Mouse (Mus musculus) G1E (cell line): ENCODE data around the gene Psma6. TPM values are rescaled to one million over a fixed set of nuclear protein-coding genes. Genes with fewer than 3 reads are reported as not detected.
A peak's percentile ranks its signal among the peaks of the same experiment; 100 is the strongest.

Experiments used
- ATAC-seq: 2 replicates; pipeline ENCODE4 v1.8.0; 2016; ENCODE audit warnings: mild to moderate bottlenecking; ENCODE audit not compliant: insufficient number of reproducible peaks, poor library complexity, low FRiP score, severe bottlenecking; ENCODE audit errors: extremely low read depth
- DNase-seq: peaks from one replicate; pipeline ENCODE4 v3.0.0; 2012; ENCODE audit warnings: low spot score
- H3K27me3 ChIP-seq: 2 replicates; pipeline ENCODE4 v1.6.1; 2012; ENCODE audit warnings: mild to moderate bottlenecking, low read length, inconsistent platforms; ENCODE audit not compliant: insufficient read depth
- H3K36me3 ChIP-seq: replicated peaks from 2 replicates; pipeline ENCODE3; 2012; ENCODE audit warnings: mild to moderate bottlenecking, inconsistent platforms
- H3K4me1 ChIP-seq: 2 replicates; pipeline ENCODE4 v1.6.1; 2012; ENCODE audit warnings: low read depth, low read length, inconsistent platforms, mixed read lengths; ENCODE audit not compliant: insufficient read depth
- H3K4me3 ChIP-seq: 2 replicates; pipeline ENCODE4 v1.5.1; 2012; ENCODE audit warnings: low read depth, mild to moderate bottlenecking, inconsistent platforms, low read length, moderate library complexity, mixed read lengths
- H3K9me3 ChIP-seq: replicated peaks from 2 replicates; pipeline ENCODE4 v1.6.1; 2012; ENCODE audit warnings: inconsistent platforms
- CTCF ChIP-seq: IDR thresholded peaks from 2 replicates; pipeline ENCODE4 v1.5.1; 2012; ENCODE audit warnings: low read depth, low read length, inconsistent platforms, mixed read lengths
- GATA1 ChIP-seq: IDR thresholded peaks from 2 replicates; pipeline ENCODE4 v1.6.1; 2012; ENCODE audit warnings: borderline replicate concordance, low read length, inconsistent platforms, mixed read lengths
- GATA2 ChIP-seq: IDR thresholded peaks from 2 replicates; pipeline ENCODE4 v1.6.1; 2012; ENCODE audit warnings: low read depth, low read length, inconsistent platforms, borderline replicate concordance
- POLR2AphosphoS5 ChIP-seq: IDR thresholded peaks from 2 replicates; pipeline ENCODE4 v1.6.1; 2012; ENCODE audit warnings: low read depth, low read length, inconsistent platforms; ENCODE audit not compliant: insufficient replicate concordance
- TAL1 ChIP-seq: conservative IDR thresholded peaks from 2 replicates; pipeline ENCODE4 v1.6.1; 2012; ENCODE audit warnings: low read depth, low read length, inconsistent platforms, mixed read lengths
- polyA plus RNA-seq: library from polyadenylated mRNA; stranded (reverse); fragments of >175 nt; gene quantifications from 2 replicates; pipeline ENCODE4 v1.2.3, GENCODE M21; 2012
- total RNA-seq, 2 experiments: library from RNA; stranded (forward) in 1 of 2; stranded (reverse) in 1 of 2; fragments of 200-1000 nt in 1 of 2; fragments of >200 nt in 1 of 2; fragmentation: Nextera tagmentation in 1 of 2; gene quantifications; 2 replicates each; pipeline ENCODE4 v1.2.3; 2014 to 2017

Psma6 gene
- total and polyA plus RNA-seq, 3 experiments: 37.1 to 536 (median 191) TPM

DNA sequence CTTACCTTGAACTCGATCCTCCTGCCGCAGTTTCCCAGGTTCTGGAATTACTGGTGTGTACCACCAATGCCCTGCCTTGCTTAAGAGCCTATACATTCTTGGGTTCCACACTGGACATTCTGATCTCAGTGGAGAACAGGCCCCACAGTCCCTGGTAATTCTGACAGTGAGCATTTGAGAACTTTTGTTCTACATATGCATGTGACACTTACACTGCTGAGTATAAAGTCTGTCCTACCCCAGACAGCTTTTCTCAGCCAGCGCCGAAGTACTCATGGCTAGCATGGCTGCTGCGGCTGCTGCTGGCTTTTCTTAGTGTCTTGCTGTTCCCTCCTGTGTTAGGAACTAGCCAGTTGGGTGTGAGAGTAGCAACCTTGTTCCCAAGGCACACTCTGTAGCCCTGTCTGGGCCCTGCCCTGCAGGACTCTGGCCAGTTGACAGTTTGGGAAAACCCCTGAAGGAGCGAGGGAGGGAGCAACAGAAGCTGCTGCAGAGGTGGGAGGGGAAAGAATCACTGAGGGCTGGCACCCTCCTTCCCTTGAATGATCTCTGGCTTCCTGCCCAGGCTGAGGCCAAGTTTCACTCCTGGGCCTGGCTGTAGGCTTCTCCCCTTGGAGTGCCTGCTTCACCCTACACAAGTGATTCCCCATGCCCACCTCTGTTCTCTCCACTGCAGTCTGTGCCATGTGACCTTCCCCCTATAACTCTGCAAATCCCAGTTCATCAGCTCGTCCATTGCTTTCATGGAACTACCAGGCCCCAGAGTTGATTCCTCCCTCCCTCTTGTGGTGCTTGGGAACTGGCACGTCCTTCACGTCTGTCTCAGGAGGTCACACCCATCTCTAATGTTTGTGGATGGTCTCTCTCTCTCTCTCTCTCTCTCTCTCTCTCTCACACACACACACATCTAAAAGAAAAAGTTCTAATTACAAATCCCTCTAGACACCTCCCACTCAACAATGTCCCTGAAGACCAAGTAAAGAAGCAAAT lies 59.1 kb downstream of the Psma6 start:
- TF ChIP-seq GATA2 (no peak), CTCF (no peak), GATA1 (no peak)
- ATAC-seq (no peak), DNase-seq (peak; percentile 58)
- Histone ChIP-seq H3K36me3 (no peaks in the 10 kb centered on the region), H3K9me3 (no peaks in the 10 kb centered on the region), H3K4me3 (peak overlapping the region; percentile 42; the same call in 1 of the 2 replicates), H3K27me3 (peaks cover 38% of the 10 kb centered on the region), H3K4me1 (peaks cover 46% of the 10 kb centered on the region)

DNA sequence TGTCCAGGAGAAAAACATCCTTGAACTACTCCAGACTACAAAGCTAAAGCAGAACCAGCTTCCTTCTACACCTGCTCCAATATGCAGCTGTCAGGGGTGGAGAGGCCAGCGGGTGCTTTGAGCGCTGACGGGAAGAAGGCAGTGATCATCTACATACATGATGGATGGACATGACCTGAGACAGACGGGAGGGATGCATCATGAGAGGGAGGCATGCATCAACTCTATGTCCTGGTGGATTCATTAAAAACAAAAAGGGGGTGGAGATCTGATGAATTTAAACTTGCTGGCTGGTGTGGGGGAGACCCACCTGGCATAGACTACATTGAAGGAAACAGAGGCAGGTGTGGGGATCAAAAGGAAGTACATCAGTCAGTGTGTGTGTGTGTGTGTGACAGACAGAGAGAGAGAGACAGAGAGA lies 60.0 kb downstream of the Psma6 start:
- H3K36me3 ChIP-seq: no peaks in the 10 kb centered on the region
- H3K9me3 ChIP-seq: no peaks in the 10 kb centered on the region
- peaks cover 41% of the 10 kb centered on the region for H3K4me1 ChIP-seq
- no peak for DNase-seq
- ATAC-seq: no peak
- no peak for TF ChIP-seq TAL1
- TF ChIP-seq GATA2: no peak
- TF ChIP-seq POLR2AphosphoS5: no peak
- TF ChIP-seq CTCF: no peak
- TF ChIP-seq GATA1: no peak
- H3K27me3 ChIP-seq: peaks cover 31% of the 10 kb centered on the region
- peak overlapping the region; percentile 7; the same call in 1 of the 2 replicates for H3K4me3 ChIP-seq

DNA sequence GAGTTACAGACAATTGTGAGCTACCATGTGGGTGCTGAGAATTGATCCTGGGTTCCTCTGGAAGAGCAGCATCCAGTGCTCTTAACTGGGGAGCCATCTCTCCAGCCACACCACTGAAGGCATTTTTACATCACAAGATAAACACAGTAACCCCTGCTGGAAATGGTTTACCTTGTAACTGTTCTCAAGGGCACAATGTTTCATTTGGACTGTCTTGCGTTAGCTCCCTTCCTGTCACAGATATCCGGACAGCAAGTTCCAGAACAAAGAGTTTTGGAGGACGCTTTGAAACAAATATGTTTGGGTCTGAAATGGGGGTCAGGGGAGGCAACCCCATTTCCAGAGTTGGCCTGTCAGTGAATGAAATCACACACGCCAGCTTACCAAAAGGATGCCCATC lies 61.6 kb downstream of the Psma6 start:
- no peak for TF ChIP-seq CTCF
- TF ChIP-seq GATA2: no peak
- TF ChIP-seq GATA1: no peak
- no peak for TF ChIP-seq TAL1
- no peak for TF ChIP-seq POLR2AphosphoS5
- Histone ChIP-seq H3K36me3 (no peaks in the 10 kb centered on the region), H3K4me1 (peaks cover 45% of the 10 kb centered on the region), H3K9me3 (no peaks in the 10 kb centered on the region), H3K4me3 (no peak overlapping the region), H3K27me3 (peaks cover 34% of the 10 kb centered on the region)
- DNase-seq (no peak), ATAC-seq (no peak)

DNA sequence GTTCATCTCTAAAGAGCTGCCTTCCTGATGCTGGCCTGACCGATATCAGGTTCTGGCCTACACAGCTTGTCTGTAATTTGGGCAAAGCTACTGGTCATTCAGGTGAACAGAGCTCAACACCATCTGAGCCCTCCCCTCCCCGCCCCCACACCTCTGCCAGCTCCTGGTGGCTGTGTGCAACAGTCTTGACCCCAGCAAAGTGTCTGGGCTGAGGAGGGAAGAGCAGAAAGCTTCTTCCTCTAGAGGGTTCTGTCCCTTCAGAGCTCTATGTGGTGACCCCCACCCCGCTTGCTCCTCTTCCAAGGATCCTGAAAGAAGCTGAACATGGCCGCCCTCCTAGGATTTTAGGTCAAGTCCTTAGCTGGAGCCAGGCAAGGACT lies 62.3 kb downstream of the Psma6 start:
- Histone ChIP-seq H3K9me3 (no peaks in the 10 kb centered on the region), H3K4me3 (no peak overlapping the region), H3K36me3 (no peaks in the 10 kb centered on the region), H3K4me1 (peaks cover 45% of the 10 kb centered on the region), H3K27me3 (peaks cover 29% of the 10 kb centered on the region; the same call in 1 of the 2 replicates)
- DNase-seq: no peak
- no peak for ATAC-seq
- TF ChIP-seq GATA2: no peak
- TF ChIP-seq GATA1: no peak
- no peak for TF ChIP-seq CTCF
- no peak for TF ChIP-seq TAL1
- no peak for TF ChIP-seq POLR2AphosphoS5

DNA sequence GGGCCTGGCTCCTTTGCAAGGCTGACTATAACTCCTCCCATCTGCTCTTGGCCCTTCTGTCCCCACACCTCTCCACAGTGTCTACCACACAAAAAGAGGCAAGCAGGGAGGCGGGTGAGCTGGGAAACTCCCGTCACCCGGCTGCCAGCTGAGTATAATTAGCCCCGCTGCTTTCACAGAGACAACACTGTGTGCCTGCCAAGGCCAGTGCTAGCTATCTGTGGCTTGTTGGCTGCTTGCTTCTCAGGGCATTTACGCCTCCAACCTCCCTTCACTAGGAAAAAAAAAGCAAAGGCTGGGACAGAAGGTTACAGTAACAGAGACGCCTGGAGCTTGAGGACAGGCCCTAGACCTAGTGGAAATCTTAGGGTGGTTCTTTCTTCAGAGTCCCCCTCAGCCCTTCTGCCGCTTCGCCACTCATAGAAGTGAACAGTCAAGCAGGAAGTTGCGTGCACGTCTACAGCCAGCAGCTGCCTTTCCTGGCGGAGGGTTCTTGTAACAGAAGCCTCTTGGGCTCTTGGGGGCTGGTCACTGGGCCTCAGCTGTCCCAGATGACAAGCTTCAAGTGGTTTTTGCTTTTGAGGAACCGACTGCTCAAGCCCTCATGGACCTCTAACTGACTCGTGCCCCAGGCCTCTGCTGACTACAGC lies 62.8 kb downstream of the Psma6 start:
- Histone ChIP-seq H3K9me3 (no peaks in the 10 kb centered on the region), H3K36me3 (no peaks in the 10 kb centered on the region), H3K4me3 (no peak overlapping the region), H3K4me1 (peaks cover 45% of the 10 kb centered on the region), H3K27me3 (peaks cover 31% of the 10 kb centered on the region; the same call in 1 of the 2 replicates)
- no peak for TF ChIP-seq GATA2
- no peak for TF ChIP-seq CTCF
- no peak for TF ChIP-seq TAL1
- TF ChIP-seq GATA1: no peak
- TF ChIP-seq POLR2AphosphoS5: no peak
- ATAC-seq: no peak; the same call in 1 of the 2 replicates
- peak; percentile 39 for DNase-seq

DNA sequence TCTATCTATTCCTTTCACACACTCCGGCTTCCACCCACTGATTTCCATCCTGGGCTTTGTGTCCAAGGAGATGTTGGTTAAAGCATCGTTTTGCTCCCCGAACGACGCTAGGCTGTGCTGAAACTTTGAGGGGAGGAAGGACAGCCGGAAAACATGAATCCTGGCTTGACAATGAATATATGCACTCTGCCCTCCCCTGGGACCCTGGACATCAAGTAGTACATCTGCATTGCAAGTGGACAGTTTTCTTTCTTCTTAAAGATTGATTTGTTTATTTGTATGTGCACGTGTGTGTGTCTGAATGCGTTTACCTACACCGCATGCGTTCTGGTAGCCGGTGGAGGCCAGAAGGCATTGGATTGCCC lies 63.4 kb downstream of the Psma6 start:
- Histone ChIP-seq H3K4me3 (no peak overlapping the region), H3K36me3 (no peaks in the 10 kb centered on the region), H3K27me3 (peaks cover 35% of the 10 kb centered on the region), H3K9me3 (no peaks in the 10 kb centered on the region), H3K4me1 (peaks cover 44% of the 10 kb centered on the region)
- no peak for TF ChIP-seq CTCF
- no peak for TF ChIP-seq TAL1
- no peak for TF ChIP-seq GATA2
- TF ChIP-seq GATA1: no peak
- no peak for TF ChIP-seq POLR2AphosphoS5
- no peak for DNase-seq
- ATAC-seq: no peak
